Mouse (Mus musculus) T-helper 2 cell (primary cell): ENCODE measurements at regions not wholly inside any gene's neighbourhood (a gene's known extent, or its start where the extent isn't known, plus 50 kb on each side); places are given as distances from the start of the nearest gene placed in this dataset.

Experiments
- in situ Hi-C: fragments of 300-600 bp; cut with MboI, MseI; formaldehyde crosslinking; loops from one replicate; pipeline ENCODE4 v1.15.1; 2025; ENCODE audit warnings: high pct_unique_total_duplicates

- in situ Hi-C loops, result no loop called here
Observed at GRCm38 (mm10) chr14:25396990-25397531, 61.9 kb upstream of the Zmiz1 start.

- in situ Hi-C loops, result no loop called here
Observed at GRCm38 (mm10) chr14:25397751-25398150, 61.2 kb upstream of the Zmiz1 start.

GRCm38 (mm10) chr14:25398745-25399144 lies 60.2 kb upstream of the Zmiz1 start:
- in situ Hi-C loops, result no loop called here

GRCm38 (mm10) chr14:25399286-25399685 lies 59.7 kb upstream of the Zmiz1 start:
- in situ Hi-C loops, result no loop called here

- in situ Hi-C loops, result no loop called here
Observed at GRCm38 (mm10) chr14:25401104-25401963, 57.7 kb upstream of the Zmiz1 start.

- in situ Hi-C loops, result no loop called here
Observed at GRCm38 (mm10) chr14:25402409-25402808, 56.6 kb upstream of the Zmiz1 start.

- in situ Hi-C loops, result no loop called here
Observed at GRCm38 (mm10) chr14:25405191-25405590, 53.8 kb upstream of the Zmiz1 start.

GRCm38 (mm10) chr14:25406059-25406458 lies 52.9 kb upstream of the Zmiz1 start:
- in situ Hi-C loops, result no loop called here

GRCm38 (mm10) chr14:25406613-25407012 lies 52.4 kb upstream of the Zmiz1 start:
- in situ Hi-C loops, result no loop called here

- in situ Hi-C loops, result no loop called here
Observed at GRCm38 (mm10) chr14:25407111-25407510, 51.9 kb upstream of the Zmiz1 start.
